In genomic region chr5:121454503-121454782, GRCm38 (mm10) we compare ENCODE assay signal across 17 mouse cellular contexts. TPM values are rescaled to one million over a fixed set of nuclear protein-coding genes. Genes with fewer than 3 reads are reported as not detected.
DNase-seq lines count a peak whose midpoint lies in the region; ATAC-seq and TF ChIP-seq lines count a peak whose summit lies in the region.
"Had no signal": no experiment of that assay in that cellular context is flagged by ENCODE, and none has a peak within 500 bp of the region (broad histone marks: within the 10 kb centered on the region; RNA-seq: fewer than 3 reads in every experiment).

No protein-coding gene starts in this region.

- H3K9ac ChIP-seq in kidney, embryonic 14.5 days (ENCODE audit: low read depth, low read length), result no peak overlapping the region
- H3K9ac ChIP-seq in kidney, postnatal 0 days (ENCODE audit: low read depth, low read length), result no peak overlapping the region
- H3K9ac ChIP-seq in stomach, embryonic 15.5 days, result no peak overlapping the region
- H3K9ac ChIP-seq in midbrain, embryonic 14.5 days (replicated peaks; ENCODE audit: low read length), result no peak overlapping the region
- H3K9ac ChIP-seq in hindbrain, embryonic 13.5 days, result no peak overlapping the region
- H3K9ac ChIP-seq: hindbrain, embryonic 14.5 days; liver, embryonic 14.5 days; midbrain, embryonic 13.5 days had no signal

- ATAC-seq in kidney, embryonic 14.5 days (ENCODE audit: low FRiP score, low TSS enrichment), result no peak
- no peak for ATAC-seq in kidney, postnatal 0 days (replicated peaks; ENCODE audit: low FRiP score, low read depth)
- ATAC-seq in stomach, embryonic 15.5 days (ENCODE audit: insufficient read depth, low FRiP score, low read depth), result no peak
- ATAC-seq in midbrain, embryonic 14.5 days (ENCODE audit: low FRiP score, low TSS enrichment), result no peak
- ATAC-seq in hindbrain, embryonic 13.5 days (ENCODE audit: low FRiP score), result no peak
- ATAC-seq: midbrain, embryonic 13.5 days had no signal

- H3K27ac ChIP-seq in kidney, embryonic 14.5 days (ENCODE audit: low read depth, low read length), result peak overlapping the region; percentile 26; the same call in 1 of the 2 replicates
- H3K27ac ChIP-seq in kidney, postnatal 0 days, result peak overlapping the region; percentile 97; the same call in 1 of the 2 replicates
- H3K27ac ChIP-seq in stomach, embryonic 15.5 days, result peak overlapping the region; percentile 96
- H3K27ac ChIP-seq in midbrain, embryonic 14.5 days (replicated peaks; ENCODE audit: low read depth, low read length), result no peak overlapping the region
- no peak overlapping the region for H3K27ac ChIP-seq in hindbrain, embryonic 13.5 days
- H3K27ac ChIP-seq: hindbrain, embryonic 14.5 days; liver, embryonic 14.5 days; midbrain, embryonic 13.5 days had no signal

- H3K4me2 ChIP-seq in kidney, embryonic 14.5 days (replicated peaks; ENCODE audit: low read depth, low read length), result no peak overlapping the region
- H3K4me2 ChIP-seq in kidney, postnatal 0 days (ENCODE audit: low read length), result no peak overlapping the region
- no peak overlapping the region for H3K4me2 ChIP-seq in stomach, embryonic 15.5 days
- no peak overlapping the region for H3K4me2 ChIP-seq in midbrain, embryonic 14.5 days (ENCODE audit: low read length)
- no peak overlapping the region for H3K4me2 ChIP-seq in hindbrain, embryonic 13.5 days
- H3K4me2 ChIP-seq: hindbrain, embryonic 14.5 days; midbrain, embryonic 13.5 days had no signal

- H3K4me3 ChIP-seq in kidney, embryonic 14.5 days (ENCODE audit: low read length), result no peak overlapping the region
- no peak overlapping the region for H3K4me3 ChIP-seq in kidney, postnatal 0 days (replicated peaks; ENCODE audit: low read depth, low read length)
- no peak overlapping the region for H3K4me3 ChIP-seq in stomach, embryonic 15.5 days (replicated peaks)
- H3K4me3 ChIP-seq in midbrain, embryonic 14.5 days (replicated peaks; ENCODE audit: low read depth, low read length), result no peak overlapping the region
- H3K4me3 ChIP-seq in hindbrain, embryonic 13.5 days, result no peak overlapping the region
- H3K4me3 ChIP-seq: erythroblast, embryonic 14.5 days; midbrain, embryonic 13.5 days had no signal

- H3K27me3 ChIP-seq in kidney, embryonic 14.5 days (ENCODE audit: control insufficient read depth, insufficient read depth, low read length), result no peaks in the 10 kb centered on the region
- no peaks in the 10 kb centered on the region for H3K27me3 ChIP-seq in kidney, postnatal 0 days (ENCODE audit: insufficient read depth, low read length)
- no peaks in the 10 kb centered on the region for H3K27me3 ChIP-seq in stomach, embryonic 15.5 days (replicated peaks)
- H3K27me3 ChIP-seq in midbrain, embryonic 14.5 days (ENCODE audit: control insufficient read depth, insufficient read depth, low read length), result no peaks in the 10 kb centered on the region
- no peaks in the 10 kb centered on the region for H3K27me3 ChIP-seq in hindbrain, embryonic 13.5 days
- H3K27me3 ChIP-seq: midbrain, embryonic 13.5 days had no signal

- TF ChIP-seq CTCF in kidney, postnatal 0 days (IDR thresholded peaks at IDR 0.05; ENCODE audit: low read depth), result no peak

- peaks cover 24% of the 10 kb centered on the region for H3K4me1 ChIP-seq in kidney, embryonic 14.5 days (ENCODE audit: control insufficient read depth, insufficient read depth, low read length)
- peaks cover 18% of the 10 kb centered on the region for H3K4me1 ChIP-seq in kidney, postnatal 0 days (replicated peaks; ENCODE audit: insufficient read depth, low read length)
- H3K4me1 ChIP-seq in stomach, embryonic 15.5 days, result peaks cover 26% of the 10 kb centered on the region
- peaks cover 5% of the 10 kb centered on the region for H3K4me1 ChIP-seq in midbrain, embryonic 14.5 days (ENCODE audit: control insufficient read depth, insufficient read depth, low read length)
- H3K4me1 ChIP-seq in hindbrain, embryonic 13.5 days (replicated peaks), result peaks cover 30% of the 10 kb centered on the region

- DNase-seq in adrenal gland, postnatal 10 days, result peak; percentile 27
- no peak for DNase-seq in adrenal gland, postnatal 4 days (ENCODE audit: low spot score in 2 of 2)
- no peak for DNase-seq in kidney, adult 11 months
- peak; percentile 44 for DNase-seq in kidney, postnatal 0 days (ENCODE audit: low spot score)
- DNase-seq in midbrain, embryonic 14.5 days, result no peak
- DNase-seq: layer of hippocampus, postnatal 36 days; thymus, adult 2 months had no signal

- no peaks in the 10 kb centered on the region for H3K9me3 ChIP-seq in kidney, embryonic 14.5 days (ENCODE audit: control insufficient read depth, low read length)
- no peaks in the 10 kb centered on the region for H3K9me3 ChIP-seq in kidney, postnatal 0 days (replicated peaks; ENCODE audit: low read length)
- no peaks in the 10 kb centered on the region for H3K9me3 ChIP-seq in stomach, embryonic 15.5 days
- no peaks in the 10 kb centered on the region for H3K9me3 ChIP-seq in midbrain, embryonic 14.5 days (ENCODE audit: control insufficient read depth, low read length)
- no peaks in the 10 kb centered on the region for H3K9me3 ChIP-seq in hindbrain, embryonic 13.5 days
- H3K9me3 ChIP-seq: G1E; midbrain, embryonic 13.5 days had no signal

- H3K36me3 ChIP-seq in kidney, embryonic 14.5 days (ENCODE audit: control insufficient read depth, insufficient read depth, low read length), result peaks cover 6% of the 10 kb centered on the region
- no peaks in the 10 kb centered on the region for H3K36me3 ChIP-seq in kidney, postnatal 0 days (ENCODE audit: insufficient read depth, low read length)
- no peaks in the 10 kb centered on the region for H3K36me3 ChIP-seq in stomach, embryonic 15.5 days
- peaks cover 5% of the 10 kb centered on the region; the same call in 1 of the 2 replicates for H3K36me3 ChIP-seq in midbrain, embryonic 14.5 days (ENCODE audit: control insufficient read depth, insufficient read depth, low read length)
- peaks cover 7% of the 10 kb centered on the region; the same call in 1 of the 2 replicates for H3K36me3 ChIP-seq in hindbrain, embryonic 13.5 days

- 87% methylated on average over 3 of the region's 3 CpGs for WGBS in kidney, embryonic 14.5 days
- 68% methylated on average over 3 of the region's 3 CpGs for WGBS in kidney, postnatal 0 days
- WGBS in stomach, embryonic 15.5 days, result 67% methylated on average over 3 of the region's 3 CpGs
- WGBS in midbrain, embryonic 14.5 days, result 94% methylated on average over 3 of the region's 3 CpGs
- WGBS in hindbrain, embryonic 13.5 days, result 88% methylated on average over 3 of the region's 3 CpGs

RNA-seq across cellular contexts. Expression of gene Erp29, which starts 2.1 kb away (rescaled TPM):
- 100 to 1,000 TPM; 115 to 128 TPM for total RNA-seq in adrenal gland, postnatal 10 days (2021)
- total RNA-seq in adrenal gland, postnatal 4 days (2021), result 100 to 1,000 TPM; 136 to 146 TPM
- 136 and 142 TPM in 2 replicates for polyA plus RNA-seq in kidney, embryonic 14.5 days (2014; fragmentation: Nextera tagmentation; extraction: Ambion mirVana)
- 190 and 195 TPM in 2 replicates for polyA plus RNA-seq in kidney, postnatal 0 days (2015; fragmentation: Nextera tagmentation; extraction: Ambion mirVana)
- 186 and 192 TPM in 2 replicates for polyA plus RNA-seq in stomach, embryonic 15.5 days (2015; fragmentation: Nextera tagmentation; extraction: Ambion mirVana)
- polyA plus RNA-seq in midbrain, embryonic 14.5 days (2014; fragmentation: Nextera tagmentation; extraction: Ambion mirVana), result 129 and 151 TPM in 2 replicates
- 165 and 166 TPM in 2 replicates for polyA plus RNA-seq in hindbrain, embryonic 13.5 days (2015; fragmentation: Nextera tagmentation; extraction: Ambion mirVana)

RNA-seq across cellular contexts. Expression of gene Tmem116, which starts 2.8 kb away (rescaled TPM):
- 1 to 10 TPM; 3.3 to 4.8 TPM for total RNA-seq in adrenal gland, postnatal 10 days (2021)
- total RNA-seq in adrenal gland, postnatal 4 days (2021), result 1 to 10 TPM; 2.9 to 5.6 TPM
- 3.7 and 5.0 TPM in 2 replicates for polyA plus RNA-seq in kidney, embryonic 14.5 days (2014; fragmentation: Nextera tagmentation; extraction: Ambion mirVana)
- polyA plus RNA-seq in kidney, postnatal 0 days (2015; fragmentation: Nextera tagmentation; extraction: Ambion mirVana), result 32.7 and 36.8 TPM in 2 replicates
- polyA plus RNA-seq in stomach, embryonic 15.5 days (2015; fragmentation: Nextera tagmentation; extraction: Ambion mirVana), result 3.1 and 5.0 TPM in 2 replicates
- 1.7 and 2.0 TPM in 2 replicates for polyA plus RNA-seq in midbrain, embryonic 14.5 days (2014; fragmentation: Nextera tagmentation; extraction: Ambion mirVana)
- 1.9 and 2.2 TPM in 2 replicates for polyA plus RNA-seq in hindbrain, embryonic 13.5 days (2015; fragmentation: Nextera tagmentation; extraction: Ambion mirVana)

RNA-seq across cellular contexts. Expression of gene Adam1b, which starts 48.8 kb away (rescaled TPM):
- total RNA-seq in adrenal gland, postnatal 10 days (2021), result not detected
- total RNA-seq in adrenal gland, postnatal 4 days (2021), result not detected
- 0.08 and 0.09 TPM in 2 replicates for polyA plus RNA-seq in kidney, embryonic 14.5 days (2014; fragmentation: Nextera tagmentation; extraction: Ambion mirVana)
- polyA plus RNA-seq in kidney, postnatal 0 days (2015; fragmentation: Nextera tagmentation; extraction: Ambion mirVana), result 0.12 and 0.28 TPM in 2 replicates
- polyA plus RNA-seq in stomach, embryonic 15.5 days (2015; fragmentation: Nextera tagmentation; extraction: Ambion mirVana), result 0.05 and 0.09 TPM in 2 replicates
- 0.08 TPM in 1 of 2 replicates, not detected in the other for polyA plus RNA-seq in midbrain, embryonic 14.5 days (2014; fragmentation: Nextera tagmentation; extraction: Ambion mirVana)
- polyA plus RNA-seq in hindbrain, embryonic 13.5 days (2015; fragmentation: Nextera tagmentation; extraction: Ambion mirVana), result 0.13 TPM in 1 of 2 replicates, not detected in the other
- total RNA-seq: adrenal gland, postnatal 36 days; G1E; neutrophil, adult 5-6 weeks had no signal
- polyA plus RNA-seq: erythroblast, embryonic 14.5 days; G1E; hindbrain, embryonic 14.5 days; liver, embryonic 14.5 days; midbrain, embryonic 13.5 days; thymus, adult 2 months had no signal

RNA-seq across cellular contexts. Expression of gene Naa25, which starts 56.7 kb away (rescaled TPM):
- total RNA-seq in adrenal gland, postnatal 10 days (2021), result 10 to 100 TPM; 31.0 to 32.1 TPM
- 10 to 100 TPM; 29.9 to 31.7 TPM for total RNA-seq in adrenal gland, postnatal 4 days (2021)
- polyA plus RNA-seq in kidney, embryonic 14.5 days (2014; fragmentation: Nextera tagmentation; extraction: Ambion mirVana), result 32.8 and 49.7 TPM in 2 replicates
- polyA plus RNA-seq in kidney, postnatal 0 days (2015; fragmentation: Nextera tagmentation; extraction: Ambion mirVana), result 24.4 and 29.6 TPM in 2 replicates
- polyA plus RNA-seq in stomach, embryonic 15.5 days (2015; fragmentation: Nextera tagmentation; extraction: Ambion mirVana), result 40.2 and 41.8 TPM in 2 replicates
- polyA plus RNA-seq in midbrain, embryonic 14.5 days (2014; fragmentation: Nextera tagmentation; extraction: Ambion mirVana), result 42.9 and 60.7 TPM in 2 replicates
- polyA plus RNA-seq in hindbrain, embryonic 13.5 days (2015; fragmentation: Nextera tagmentation; extraction: Ambion mirVana), result 47.7 and 51.8 TPM in 2 replicates

Comparison
In these comparisons a context has a peak if more than half of its experiments do, and no peak if none do; other contexts are left out.
1. DNase-seq: peak in adrenal gland, postnatal 10 days (single experiment) and kidney, postnatal 0 days (single experiment); none in adrenal gland, postnatal 4 days (0 of 2), kidney, adult 11 months (single experiment) and midbrain, embryonic 14.5 days (single experiment).
2. H3K27ac ChIP-seq: peak in kidney, embryonic 14.5 days (single experiment), kidney, postnatal 0 days (single experiment) and stomach, embryonic 15.5 days (single experiment); none in midbrain, embryonic 14.5 days (single experiment) and hindbrain, embryonic 13.5 days (single experiment).